Mouse (Mus musculus): Measurements from ENCODE around the gene Hoxc12.

GRCm38 (mm10) chr15:102947276-102947675, 10.7 kb downstream of the Hoxc12 start:
- TF ChIP-seq POLR2A (IDR thresholded peaks at IDR 0.05; ENCODE audit: borderline replicate concordance, insufficient read depth, low read length) (no peak), CTCF (IDR thresholded peaks at IDR 0.05; ENCODE audit: borderline replicate concordance, insufficient read depth, low read depth, low read length) (no peak)

All from cerebellum, adult 2 months (tissue).